Mouse (Mus musculus): ENCODE results near the gene Tgfb1. TPM values are rescaled to one million over a fixed set of nuclear protein-coding genes. Genes with fewer than 3 reads are reported as not detected.
A peak's percentile ranks its signal among the peaks of the same experiment; 100 is the strongest.

Tgfb1 gene
- polyA plus RNA-seq, 1 experiment from 2014 or later, result 6.6 TPM

DNA sequence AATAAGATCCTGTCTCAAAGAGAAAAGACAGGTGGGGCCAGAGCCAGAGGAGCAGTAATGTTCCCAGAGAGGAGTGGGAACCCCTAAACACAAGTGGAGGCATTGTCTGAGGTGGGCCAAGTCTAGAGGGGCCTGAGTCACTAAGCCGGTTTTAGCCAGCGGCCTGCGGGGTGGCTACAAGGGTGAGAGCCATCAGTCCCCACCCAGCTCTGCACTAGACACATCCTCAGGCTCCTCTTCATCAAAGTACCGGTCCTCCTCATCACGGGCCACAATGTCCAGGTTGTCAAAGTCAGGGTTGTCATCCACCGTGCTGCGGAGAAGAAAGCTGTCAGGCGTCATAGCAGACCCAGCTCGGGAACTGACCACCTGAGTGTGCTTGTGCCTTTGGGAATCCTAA lies 26.0 kb downstream of the Tgfb1 start:
- no peak overlapping the region for H3K27ac ChIP-seq (ENCODE audit: low read length)

DNA sequence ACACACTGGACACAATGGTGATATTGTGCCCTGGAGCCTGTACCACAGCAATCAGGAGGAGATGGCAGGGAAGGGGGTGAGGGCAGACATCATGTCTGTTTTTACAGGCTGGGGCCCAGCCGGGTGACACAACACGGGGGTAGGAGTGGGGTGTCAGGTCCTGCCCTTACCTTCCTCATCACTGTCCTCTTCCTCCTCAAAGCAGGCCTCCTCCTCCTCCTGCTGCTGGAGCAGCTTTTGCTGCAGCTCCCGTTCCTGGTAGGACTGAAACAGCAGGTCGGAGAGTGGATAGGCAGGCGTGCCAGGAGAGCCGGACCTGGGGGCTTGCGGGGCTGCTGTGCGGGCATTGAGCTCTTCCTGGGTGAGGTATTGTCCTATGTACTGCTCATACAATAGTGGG lies 27.8 kb downstream of the Tgfb1 start:
- 89% methylated on average over 8 of the region's 8 CpGs for WGBS
- no peak for DNase-seq (ENCODE audit: low spot score)
- no peak for ATAC-seq

More for the DNA sequence above, 26.0 kb downstream of the Tgfb1 start:
- TF ChIP-seq EP300 (IDR thresholded peaks at IDR 0.05), result no peak
- no peak for TF ChIP-seq CTCF (IDR thresholded peaks at IDR 0.05)
- DNase-seq (ENCODE audit: low spot score) (no peak), ATAC-seq (no peak)
- Histone ChIP-seq H3K9ac (replicated peaks; ENCODE audit: low read depth) (no peak overlapping the region), H3K9me3 (ENCODE audit: low read length) (no peaks in the 10 kb centered on the region), H3K4me2 (replicated peaks; ENCODE audit: low read depth, low read length) (no peak overlapping the region), H3K36me3 (ENCODE audit: insufficient read depth, low read length) (peaks cover 27% of the 10 kb centered on the region), H3K27me3 (replicated peaks; ENCODE audit: insufficient read depth, low read length) (no peaks in the 10 kb centered on the region), H3K4me1 (ENCODE audit: insufficient read depth, low read depth, low read length) (peaks cover 8% of the 10 kb centered on the region; the same call in 1 of the 2 replicates), H3K4me3 (ENCODE audit: low read depth, low read length) (no peak overlapping the region)
- 88% methylated on average over 9 of the region's 9 CpGs for WGBS

DNA sequence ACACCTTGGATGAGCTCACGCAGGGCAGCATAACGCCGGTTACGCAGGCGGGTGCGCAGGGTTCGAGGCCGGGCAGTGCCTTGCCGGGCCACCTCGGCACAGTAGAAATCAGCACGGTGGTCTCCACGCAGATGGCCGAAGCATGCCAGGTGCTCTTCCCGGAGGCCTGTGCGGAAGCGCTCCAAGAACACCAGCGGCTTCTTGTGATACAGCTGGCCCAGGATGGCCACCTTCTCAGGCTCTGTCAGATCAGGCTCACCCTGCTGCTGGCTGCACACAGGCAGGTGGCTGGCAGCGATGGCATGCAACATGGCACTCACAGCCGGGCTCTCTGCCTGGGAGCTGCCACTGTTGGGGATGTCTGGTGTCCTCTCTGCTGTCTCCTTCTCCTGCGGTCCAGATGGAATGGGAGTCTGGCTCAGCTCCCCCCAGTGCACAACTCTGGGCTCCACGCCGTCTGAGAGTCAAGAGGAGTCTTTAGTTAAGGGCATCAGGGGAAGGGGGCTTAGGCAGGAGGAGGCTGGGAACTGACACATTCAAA lies 29.0 kb downstream of the Tgfb1 start:
- Histone ChIP-seq H3K27me3 (replicated peaks; ENCODE audit: insufficient read depth, low read length) (no peaks in the 10 kb centered on the region), H3K9me3 (ENCODE audit: low read length) (no peaks in the 10 kb centered on the region), H3K9ac (replicated peaks; ENCODE audit: low read depth) (no peak overlapping the region), H3K4me3 (ENCODE audit: low read depth, low read length) (no peak overlapping the region), H3K4me1 (ENCODE audit: insufficient read depth, low read depth, low read length) (no peaks in the 10 kb centered on the region; the same call in 1 of the 2 replicates), H3K4me2 (replicated peaks; ENCODE audit: low read depth, low read length) (no peak overlapping the region), H3K36me3 (ENCODE audit: insufficient read depth, low read length) (peaks cover 27% of the 10 kb centered on the region), H3K27ac (ENCODE audit: low read length) (no peak overlapping the region)
- TF ChIP-seq CTCF (IDR thresholded peaks at IDR 0.05) (no peak), EP300 (IDR thresholded peaks at IDR 0.05) (no peak)
- ATAC-seq (no peak), DNase-seq (ENCODE audit: low spot score) (no peak)
- WGBS, result 95% methylated on average over 22 of the region's 22 CpGs

More for the DNA sequence above, 27.8 kb downstream of the Tgfb1 start:
- Histone ChIP-seq H3K4me2 (replicated peaks; ENCODE audit: low read depth, low read length) (no peak overlapping the region), H3K4me1 (ENCODE audit: insufficient read depth, low read depth, low read length) (peaks cover 8% of the 10 kb centered on the region; the same call in 1 of the 2 replicates), H3K9ac (replicated peaks; ENCODE audit: low read depth) (no peak overlapping the region), H3K27ac (ENCODE audit: low read length) (no peak overlapping the region), H3K27me3 (replicated peaks; ENCODE audit: insufficient read depth, low read length) (no peaks in the 10 kb centered on the region), H3K4me3 (ENCODE audit: low read depth, low read length) (no peak overlapping the region), H3K9me3 (ENCODE audit: low read length) (no peaks in the 10 kb centered on the region), H3K36me3 (ENCODE audit: insufficient read depth, low read length) (peaks cover 27% of the 10 kb centered on the region)
- no peak for TF ChIP-seq CTCF (IDR thresholded peaks at IDR 0.05)
- no peak for TF ChIP-seq EP300 (IDR thresholded peaks at IDR 0.05)

DNA sequence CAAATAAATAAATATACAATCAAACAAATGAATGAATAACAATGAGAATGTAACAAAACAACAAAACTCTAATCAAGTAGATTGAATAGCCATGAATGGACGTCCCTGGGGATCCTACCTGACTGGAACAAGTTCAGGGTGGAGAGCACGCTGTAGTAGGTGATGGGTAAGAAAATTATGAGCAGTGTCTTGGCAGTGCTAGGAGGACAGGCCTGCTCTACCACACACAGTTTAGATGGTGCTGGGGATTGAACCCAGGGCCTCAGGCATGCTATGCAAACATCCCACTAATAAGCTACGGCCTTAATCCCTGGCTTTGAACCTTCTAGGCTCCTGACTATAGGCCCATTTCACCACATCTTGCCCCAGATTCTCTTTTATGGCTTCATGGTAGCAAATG lies 30.7 kb downstream of the Tgfb1 start:
- Histone ChIP-seq H3K27ac (ENCODE audit: low read length) (no peak overlapping the region), H3K4me1 (ENCODE audit: insufficient read depth, low read depth, low read length) (no peaks in the 10 kb centered on the region), H3K27me3 (replicated peaks; ENCODE audit: insufficient read depth, low read length) (no peaks in the 10 kb centered on the region), H3K9me3 (ENCODE audit: low read length) (no peaks in the 10 kb centered on the region), H3K4me3 (ENCODE audit: low read depth, low read length) (no peak overlapping the region), H3K9ac (replicated peaks; ENCODE audit: low read depth) (no peak overlapping the region), H3K4me2 (replicated peaks; ENCODE audit: low read depth, low read length) (no peak overlapping the region), H3K36me3 (ENCODE audit: insufficient read depth, low read length) (peaks cover 35% of the 10 kb centered on the region)
- ATAC-seq (no peak), DNase-seq (ENCODE audit: low spot score) (no peak)
- no peak for TF ChIP-seq CTCF (IDR thresholded peaks at IDR 0.05)
- TF ChIP-seq EP300 (IDR thresholded peaks at IDR 0.05), result no peak
- WGBS, result 90% methylated on average over 3 of the region's 3 CpGs

DNA sequence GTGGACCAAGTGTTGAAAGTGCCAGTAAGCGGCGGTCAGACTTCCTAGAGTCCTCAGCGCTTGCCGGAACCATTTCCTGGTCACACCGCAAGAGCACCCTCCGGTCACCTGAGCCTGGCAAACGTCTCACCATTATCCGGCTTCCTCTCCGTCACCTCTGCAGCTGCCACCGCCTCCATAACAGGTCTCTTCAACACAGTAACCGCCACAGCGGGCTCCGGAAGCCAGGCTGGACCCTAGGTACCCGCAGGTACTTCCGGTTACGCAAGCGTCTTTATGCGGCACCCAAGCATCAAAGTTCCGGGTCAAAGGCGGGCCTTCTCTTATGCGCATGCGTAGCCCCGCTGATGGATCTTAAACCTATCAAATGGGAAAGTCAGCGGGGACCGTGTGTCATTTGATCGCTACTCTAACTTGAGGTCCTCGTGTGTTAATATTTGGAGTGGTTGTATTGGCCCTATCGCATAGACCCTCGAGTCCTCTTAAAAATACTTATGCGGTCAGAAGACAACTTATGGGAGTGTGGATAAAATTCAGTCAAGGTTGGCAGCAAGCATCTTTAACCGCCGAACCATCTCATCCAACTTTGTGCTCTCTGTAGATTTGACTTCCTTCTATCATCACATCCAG lies 32.1 kb downstream of the Tgfb1 start, which contains the start of gene Ccdc97:
Gene Ccdc97, minus strand, starts transcription at position 301 of the 630 bp plus-strand sequence.
- TF ChIP-seq CTCF (IDR thresholded peaks at IDR 0.05) (0 out of 2 replicates have a peak, but pooled peaks have one; percentile 5), EP300 (IDR thresholded peaks at IDR 0.05) (peak; percentile 54; the same call in 1 of the 2 replicates)
- peak within 1 kb of the TSS; percentile 85 for H3K27ac ChIP-seq (ENCODE audit: low read length)
- H3K27me3 ChIP-seq (replicated peaks; ENCODE audit: insufficient read depth, low read length), result no peaks in the 10 kb centered on the region
- 2% methylated on average over 32 of the region's 32 CpGs for WGBS
- peak within 1 kb of the TSS; percentile 57 for H3K9ac ChIP-seq (replicated peaks; ENCODE audit: low read depth)
- DNase-seq (ENCODE audit: low spot score) (peak; percentile 97), ATAC-seq (peak; percentile 90)
- peak within 1 kb of the TSS; percentile 57 for H3K4me3 ChIP-seq (ENCODE audit: low read depth, low read length)
- peaks cover 36% of the 10 kb centered on the region for H3K36me3 ChIP-seq (ENCODE audit: insufficient read depth, low read length)
- H3K9me3 ChIP-seq (ENCODE audit: low read length), result no peaks in the 10 kb centered on the region
- H3K4me2 ChIP-seq (replicated peaks; ENCODE audit: low read depth, low read length), result peak within 1 kb of the TSS; percentile 73
- H3K4me1 ChIP-seq (ENCODE audit: insufficient read depth, low read depth, low read length), result no peaks in the 10 kb centered on the region

DNA sequence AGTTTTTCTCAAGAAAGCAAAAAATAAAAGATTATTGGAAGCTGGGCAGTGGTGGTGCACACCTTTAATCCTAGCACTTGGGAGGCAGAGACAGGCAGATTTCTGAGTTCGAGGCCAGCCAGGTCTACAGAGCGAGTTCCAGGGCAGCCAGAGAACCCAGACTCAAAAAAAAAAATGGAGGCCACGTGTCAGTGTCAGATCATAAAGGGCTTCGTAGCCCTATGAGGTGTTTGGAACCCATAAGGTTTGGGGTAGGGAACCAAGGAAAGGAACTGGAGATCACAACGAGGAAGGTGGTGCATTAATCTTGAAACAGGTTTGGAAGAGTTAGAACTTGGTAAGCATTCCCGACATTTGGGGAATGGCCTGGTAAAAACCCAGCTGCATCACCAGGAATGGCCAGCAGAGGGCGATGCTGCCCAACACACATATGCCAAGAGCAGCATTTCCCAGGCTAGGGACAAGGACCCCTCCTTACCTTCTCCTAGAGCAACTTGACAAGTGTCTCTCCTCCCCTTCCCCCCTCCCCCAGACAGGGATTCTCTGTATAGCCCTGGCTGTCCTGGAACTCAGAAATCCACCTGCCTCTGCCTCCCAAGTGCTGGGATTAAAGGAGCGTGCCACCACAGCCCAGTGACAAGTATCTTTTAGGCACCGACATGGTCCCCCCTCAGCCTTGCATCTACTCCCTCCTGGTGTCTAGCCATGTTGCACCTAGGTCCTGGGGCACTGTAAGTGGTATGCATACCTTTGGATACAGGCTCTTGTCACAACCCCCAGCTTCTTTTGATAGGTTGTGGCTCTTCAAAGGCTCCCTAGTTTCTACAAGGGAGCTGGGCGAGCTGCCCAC lies 33.2 kb downstream of the Tgfb1 start:
- ATAC-seq (peak; percentile 10; the same call in 1 of the 2 replicates), DNase-seq (ENCODE audit: low spot score) (peak; percentile 63)
- no peaks in the 10 kb centered on the region for H3K4me1 ChIP-seq (ENCODE audit: insufficient read depth, low read depth, low read length)
- 58% methylated on average over 10 of the region's 10 CpGs for WGBS
- H3K36me3 ChIP-seq (ENCODE audit: insufficient read depth, low read length), result peaks cover 36% of the 10 kb centered on the region; the same call in 1 of the 2 replicates
- TF ChIP-seq CTCF (IDR thresholded peaks at IDR 0.05) (peak; percentile 96), EP300 (IDR thresholded peaks at IDR 0.05) (no peak)
- H3K27ac ChIP-seq (ENCODE audit: low read length), result no peak overlapping the region
- no peaks in the 10 kb centered on the region for H3K27me3 ChIP-seq (replicated peaks; ENCODE audit: insufficient read depth, low read length)
- H3K9me3 ChIP-seq (ENCODE audit: low read length), result no peaks in the 10 kb centered on the region
- peak overlapping the region; percentile 73; the same call in 1 of the 2 replicates for H3K4me2 ChIP-seq (replicated peaks; ENCODE audit: low read depth, low read length)
- H3K9ac ChIP-seq (replicated peaks; ENCODE audit: low read depth), result no peak overlapping the region
- H3K4me3 ChIP-seq (ENCODE audit: low read depth, low read length), result no peak overlapping the region

Data from lung, postnatal 0 days (tissue).